Mouse (Mus musculus): Measurements from ENCODE around the gene Arhgdia. TPM values are rescaled to one million over a fixed set of nuclear protein-coding genes. Genes with fewer than 3 reads are reported as not detected.

Gene Arhgdia
- total and polyA plus RNA-seq, 2 experiments from 2014 or later: 297 to 425 TPM

- peak; percentile 12; the same call in 1 of the 2 replicates for ATAC-seq
- no peak for TF ChIP-seq CTCF (IDR thresholded peaks at IDR 0.05; ENCODE audit: low read depth)
- H3K4me3 ChIP-seq (ENCODE audit: low read length): no peak overlapping the region
- no peaks in the 10 kb centered on the region for H3K9me3 ChIP-seq (ENCODE audit: low read length)
- peak overlapping the region; percentile 76 for H3K27ac ChIP-seq
- WGBS: 33% methylated on average over 8 of the region's 8 CpGs
- no peak overlapping the region for H3K4me2 ChIP-seq (ENCODE audit: low read depth, low read length)
- H3K27me3 ChIP-seq (ENCODE audit: insufficient read depth, low read length): no peaks in the 10 kb centered on the region
- peaks cover 17% of the 10 kb centered on the region for H3K36me3 ChIP-seq (ENCODE audit: insufficient read depth, low read length)
- H3K4me1 ChIP-seq (ENCODE audit: insufficient read depth, low read length): peaks cover 22% of the 10 kb centered on the region
- no peak overlapping the region for H3K9ac ChIP-seq (replicated peaks; ENCODE audit: low read length)
- DNase-seq (ENCODE audit: low spot score): no peak
These were observed 42.5 kb downstream of the Arhgdia start for GRCm38 (mm10) chr11:120538955-120539284.

- Histone ChIP-seq H3K27me3 (ENCODE audit: insufficient read depth, low read length) (0 out of 2 replicates have a peak, but pooled peaks cover under 1% of the 10 kb centered on the region), H3K9ac (replicated peaks; ENCODE audit: low read length) (no peak overlapping the region), H3K4me1 (ENCODE audit: insufficient read depth, low read length) (peaks cover 22% of the 10 kb centered on the region), H3K4me3 (ENCODE audit: low read length) (no peak overlapping the region), H3K9me3 (ENCODE audit: low read length) (no peaks in the 10 kb centered on the region), H3K36me3 (ENCODE audit: insufficient read depth, low read length) (peaks cover 13% of the 10 kb centered on the region; the same call in 1 of the 2 replicates), H3K4me2 (ENCODE audit: low read depth, low read length) (no peak overlapping the region), H3K27ac (peak overlapping the region; percentile 76)
- TF ChIP-seq CTCF (IDR thresholded peaks at IDR 0.05; ENCODE audit: low read depth): no peak
- peak; percentile 82 for DNase-seq (ENCODE audit: low spot score)
- 36% methylated on average over 3 of the region's 3 CpGs for WGBS
- ATAC-seq: peak; percentile 62
These were observed 42.9 kb downstream of the Arhgdia start for GRCm38 (mm10) chr11:120538485-120538884.

- no peak overlapping the region for H3K4me3 ChIP-seq (ENCODE audit: low read length)
- H3K27me3 ChIP-seq (ENCODE audit: insufficient read depth, low read length): peaks cover 23% of the 10 kb centered on the region
- 73% methylated on average over 3 of the region's 3 CpGs for WGBS
- no peak for TF ChIP-seq CTCF (IDR thresholded peaks at IDR 0.05; ENCODE audit: low read depth)
- no peak overlapping the region for H3K27ac ChIP-seq
- no peak for DNase-seq (ENCODE audit: low spot score)
- no peaks in the 10 kb centered on the region for H3K9me3 ChIP-seq (ENCODE audit: low read length)
- H3K9ac ChIP-seq (replicated peaks; ENCODE audit: low read length): no peak overlapping the region
- H3K36me3 ChIP-seq (ENCODE audit: insufficient read depth, low read length): no peaks in the 10 kb centered on the region
- peaks cover 29% of the 10 kb centered on the region for H3K4me1 ChIP-seq (ENCODE audit: insufficient read depth, low read length)
- ATAC-seq: no peak
- no peak overlapping the region for H3K4me2 ChIP-seq (ENCODE audit: low read depth, low read length)
These were observed 45.6 kb downstream of the Arhgdia start for GRCm38 (mm10) chr11:120535804-120536203.

- TF ChIP-seq CTCF (IDR thresholded peaks at IDR 0.05; ENCODE audit: low read depth): no peak
- peaks cover 32% of the 10 kb centered on the region for H3K4me1 ChIP-seq (ENCODE audit: insufficient read depth, low read length)
- H3K4me3 ChIP-seq (ENCODE audit: low read length): no peak overlapping the region
- WGBS: 67% methylated on average over 3 of the region's 3 CpGs
- H3K36me3 ChIP-seq (ENCODE audit: insufficient read depth, low read length): no peaks in the 10 kb centered on the region
- no peak overlapping the region for H3K9ac ChIP-seq (replicated peaks; ENCODE audit: low read length)
- no peak overlapping the region for H3K4me2 ChIP-seq (ENCODE audit: low read depth, low read length)
- no peak overlapping the region for H3K27ac ChIP-seq
- H3K9me3 ChIP-seq (ENCODE audit: low read length): no peaks in the 10 kb centered on the region
- DNase-seq (ENCODE audit: low spot score): no peak
- no peak for ATAC-seq
- H3K27me3 ChIP-seq (ENCODE audit: insufficient read depth, low read length): peaks cover 30% of the 10 kb centered on the region
These were observed 46.3 kb downstream of the Arhgdia start for GRCm38 (mm10) chr11:120535145-120535544.

- Histone ChIP-seq H3K9ac (replicated peaks; ENCODE audit: low read length) (no peak overlapping the region), H3K36me3 (ENCODE audit: insufficient read depth, low read length) (no peaks in the 10 kb centered on the region), H3K4me3 (ENCODE audit: low read length) (no peak overlapping the region), H3K27me3 (ENCODE audit: insufficient read depth, low read length) (peaks cover 39% of the 10 kb centered on the region), H3K27ac (no peak overlapping the region), H3K9me3 (ENCODE audit: low read length) (no peaks in the 10 kb centered on the region), H3K4me1 (ENCODE audit: insufficient read depth, low read length) (peaks cover 22% of the 10 kb centered on the region), H3K4me2 (ENCODE audit: low read depth, low read length) (no peak overlapping the region)
- DNase-seq (ENCODE audit: low spot score): no peak
- no peak for TF ChIP-seq CTCF (IDR thresholded peaks at IDR 0.05; ENCODE audit: low read depth)
- WGBS: 84% methylated on average over 8 of the region's 8 CpGs
- no peak for ATAC-seq
These were observed 47.3 kb downstream of the Arhgdia start for GRCm38 (mm10) chr11:120534093-120534492.

GRCm38 (mm10) chr11:120531646-120532045 is 49.8 kb downstream of the Arhgdia start:
- no peak for DNase-seq (ENCODE audit: low spot score)
- peaks cover 54% of the 10 kb centered on the region for H3K27me3 ChIP-seq (ENCODE audit: insufficient read depth, low read length)
- TF ChIP-seq CTCF (IDR thresholded peaks at IDR 0.05; ENCODE audit: low read depth): no peak

More at GRCm38 (mm10) chr11:120531646-120532045, 49.8 kb downstream of the Arhgdia start:
- Histone ChIP-seq H3K9me3 (ENCODE audit: low read length) (no peaks in the 10 kb centered on the region), H3K36me3 (ENCODE audit: insufficient read depth, low read length) (no peaks in the 10 kb centered on the region), H3K9ac (replicated peaks; ENCODE audit: low read length) (no peak overlapping the region), H3K27ac (no peak overlapping the region), H3K4me1 (ENCODE audit: insufficient read depth, low read length) (0 out of 2 replicates have a peak, but pooled peaks cover 10% of the 10 kb centered on the region), H3K4me3 (ENCODE audit: low read length) (0 out of 2 replicates have a peak overlapping the region, but pooled peaks have one; percentile 34), H3K4me2 (ENCODE audit: low read depth, low read length) (no peak overlapping the region)
- WGBS: 28% methylated on average over 9 of the region's 9 CpGs
- ATAC-seq: no peak

Measured in hindbrain, postnatal 0 days (tissue).